Mouse (Mus musculus): ENCODE measurements around the gene Zfp263. TPM values are rescaled to one million over a fixed set of nuclear protein-coding genes. Genes with fewer than 3 reads are reported as not detected.

The Zfp263 gene
- 7.2 and 8.4 TPM in 2 replicates for polyA plus RNA-seq (2012; rRNA removed)

GRCm38 (mm10) chr16:3743503-3744185 is at the start of gene Zfp263:
TSS of gene Zfp263 (plus strand) at chr16:3744093.

DNA sequence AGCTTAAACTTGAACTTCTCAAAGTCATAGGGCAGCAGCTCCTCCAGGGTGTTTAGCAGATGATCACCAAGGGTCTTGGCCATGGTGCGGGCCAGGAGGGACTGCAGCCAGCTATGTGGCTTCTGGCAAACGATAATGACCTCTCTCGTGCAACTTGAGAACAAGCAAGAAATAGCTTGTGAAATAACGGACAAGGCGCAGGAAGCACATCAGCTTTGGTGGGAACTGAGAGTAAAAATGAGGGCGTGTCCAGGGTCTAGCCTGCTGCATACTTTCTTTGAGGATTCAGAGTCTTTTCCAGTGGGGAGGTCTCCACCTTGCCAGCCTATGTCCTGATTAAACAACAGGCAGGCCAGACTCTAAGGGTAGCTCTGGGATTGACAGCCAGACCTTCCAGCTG is 25.9 kb upstream of the Zfp263 start, which contains the start of gene Mefv:
Gene Mefv (minus strand): TSS at position 118 of the 400 bp plus-strand sequence.

Other genes starting within 250 kb of the Zfp263 start
- gene Olfr161, start 153.1 kb upstream of the Zfp263 start, polyA plus RNA-seq (2012; rRNA removed) = not detected in 2 replicates
- gene Mefv, start 26.0 kb upstream of the Zfp263 start, polyA plus RNA-seq (2012; rRNA removed) = 0.33 and 0.47 TPM in 2 replicates
- not detected in 2 replicates for gene Olfr15, start 86.8 kb downstream of the Zfp263 start, polyA plus RNA-seq (2012; rRNA removed)
- 0.79 and 0.84 TPM in 2 replicates for gene Zfp174, start 103.2 kb downstream of the Zfp263 start, polyA plus RNA-seq (2012; rRNA removed)
- gene Naa60, start 128.3 kb downstream of the Zfp263 start, polyA plus RNA-seq (2012; rRNA removed) = 53.7 and 64.5 TPM in 2 replicates
- gene Zfp597, start 140.5 kb downstream of the Zfp263 start, polyA plus RNA-seq (2012; rRNA removed) = 1.6 and 1.9 TPM in 2 replicates
- not detected in 2 replicates for gene Gm20695, start 140.6 kb downstream of the Zfp263 start, polyA plus RNA-seq (2012; rRNA removed)
- gene 1700037C18Rik, start 164.6 kb downstream of the Zfp263 start, polyA plus RNA-seq (2012; rRNA removed) = 9.4 and 11.5 TPM in 2 replicates
- gene Cluap1, start 164.7 kb downstream of the Zfp263 start, polyA plus RNA-seq (2012; rRNA removed) = 3.0 and 4.4 TPM in 2 replicates
- 2.4 and 2.5 TPM in 2 replicates for gene Nlrc3, start 232.5 kb downstream of the Zfp263 start, polyA plus RNA-seq (2012; rRNA removed)